Mouse (Mus musculus) megakaryocyte, adult 5-6 weeks (primary cell): ENCODE measurements at regions not wholly inside any gene's neighbourhood (a gene's known extent, or its start where the extent isn't known, plus 50 kb on each side); places are given as distances from the start of the nearest gene placed in this dataset.

Source experiments
- ATAC-seq: 2 replicates; pipeline ENCODE4 v1.8.0; 2016; ENCODE audit warnings: mild to moderate bottlenecking, inconsistent platforms; ENCODE audit not compliant: poor library complexity, severe bottlenecking

- ATAC-seq = no peak
Measured at GRCm38 (mm10) chr1:81745024-81745960, 487.6 kb upstream of the Gm9747 start.

GRCm38 (mm10) chr1:81746013-81746412 lies 486.9 kb upstream of the Gm9747 start:
- no peak for ATAC-seq

- ATAC-seq = no peak
Measured at GRCm38 (mm10) chr1:81747025-81747424, 485.9 kb upstream of the Gm9747 start.

- no peak for ATAC-seq
Measured at GRCm38 (mm10) chr1:81754067-81754466, 478.8 kb upstream of the Gm9747 start.

- ATAC-seq = no peak
Measured at GRCm38 (mm10) chr1:81755281-81755680, 477.6 kb upstream of the Gm9747 start.

GRCm38 (mm10) chr1:81755694-81756093 lies 477.2 kb upstream of the Gm9747 start:
- no peak for ATAC-seq

GRCm38 (mm10) chr1:81759919-81760318 lies 473.0 kb upstream of the Gm9747 start:
- ATAC-seq = no peak

GRCm38 (mm10) chr1:81771704-81772103 lies 461.2 kb upstream of the Gm9747 start:
- no peak for ATAC-seq

GRCm38 (mm10) chr1:81780583-81780982 lies 452.3 kb upstream of the Gm9747 start:
- ATAC-seq = no peak

GRCm38 (mm10) chr1:81784305-81784704 lies 448.6 kb upstream of the Gm9747 start:
- ATAC-seq = no peak

- no peak for ATAC-seq
Measured at GRCm38 (mm10) chr1:81794771-81795170, 438.1 kb upstream of the Gm9747 start.

GRCm38 (mm10) chr1:81795399-81795798 lies 437.5 kb upstream of the Gm9747 start:
- no peak for ATAC-seq

- no peak for ATAC-seq
Measured at GRCm38 (mm10) chr1:81811591-81811990, 421.3 kb upstream of the Gm9747 start.

GRCm38 (mm10) chr1:81818884-81819283 lies 414.0 kb upstream of the Gm9747 start:
- ATAC-seq = no peak

- no peak for ATAC-seq
Measured at GRCm38 (mm10) chr1:81841966-81842365, 390.9 kb upstream of the Gm9747 start.

GRCm38 (mm10) chr1:81850462-81851144 lies 382.3 kb upstream of the Gm9747 start:
- ATAC-seq = no peak

- no peak for ATAC-seq
Measured at GRCm38 (mm10) chr1:81859464-81859863, 373.4 kb upstream of the Gm9747 start.

GRCm38 (mm10) chr1:81864571-81864970 lies 368.3 kb upstream of the Gm9747 start:
- no peak for ATAC-seq

GRCm38 (mm10) chr1:81886940-81887531 lies 345.9 kb upstream of the Gm9747 start:
- ATAC-seq = no peak

- ATAC-seq = no peak
Measured at GRCm38 (mm10) chr1:81897241-81897640, 335.7 kb upstream of the Gm9747 start.

GRCm38 (mm10) chr1:81900843-81901242 lies 332.1 kb upstream of the Gm9747 start:
- ATAC-seq = no peak

- no peak for ATAC-seq
Measured at GRCm38 (mm10) chr1:81904056-81904455, 328.9 kb upstream of the Gm9747 start.
